Mouse (Mus musculus) erythroblast, embryonic 14.5 days (primary cell): ENCODE data around the gene Mycbpap. TPM values are rescaled to one million over a fixed set of nuclear protein-coding genes. Genes with fewer than 3 reads are reported as not detected.

Source experiments
- H3K27me3 ChIP-seq: 2 replicates; pipeline ENCODE4 v1.6.1; 2012; ENCODE audit warnings: inconsistent platforms; ENCODE audit not compliant: control insufficient read depth
- H3K36me3 ChIP-seq: 2 replicates; pipeline ENCODE4 v1.6.1; 2012; ENCODE audit warnings: mild to moderate bottlenecking, inconsistent platforms; ENCODE audit not compliant: control insufficient read depth
- H3K4me1 ChIP-seq: 2 replicates; pipeline ENCODE4 v1.6.1; 2012; ENCODE audit warnings: inconsistent platforms; ENCODE audit not compliant: control insufficient read depth
- H3K4me3 ChIP-seq: replicated peaks from 2 replicates; pipeline ENCODE3; 2012; ENCODE audit warnings: moderate library complexity, mild to moderate bottlenecking, inconsistent platforms
- H3K9me3 ChIP-seq: 2 replicates; pipeline ENCODE4 v1.6.1; 2012; ENCODE audit warnings: low read length, inconsistent platforms, mixed read lengths; ENCODE audit not compliant: control insufficient read depth
- GATA1 ChIP-seq: IDR thresholded peaks from 2 replicates; pipeline ENCODE4 v1.6.1; 2012; ENCODE audit warnings: low read length, inconsistent platforms, mixed read lengths
- TAL1 ChIP-seq: IDR thresholded peaks from 3 replicates; pipeline ENCODE4 v1.6.1; 2012; ENCODE audit warnings: low read length, inconsistent platforms, mixed read lengths
- polyA plus RNA-seq: library from polyadenylated mRNA; stranded (reverse); fragments of >175 nt; gene quantifications from 2 replicates; pipeline ENCODE4 v1.2.3, GENCODE M21; 2012

Mycbpap gene
- polyA plus RNA-seq, 1 experiment, result not detected

GRCm38 (mm10) chr11:94466333-94466855 lies 55.1 kb downstream of the Mycbpap start:
- Histone ChIP-seq H3K9me3 (no peaks in the 10 kb centered on the region), H3K4me1 (peaks cover 2% of the 10 kb centered on the region), H3K36me3 (no peaks in the 10 kb centered on the region), H3K4me3 (no peak overlapping the region), H3K27me3 (peaks cover 44% of the 10 kb centered on the region)
- TF ChIP-seq TAL1 (no peak), GATA1 (no peak)

- no peak for TF ChIP-seq TAL1
- TF ChIP-seq GATA1, result no peak
- Histone ChIP-seq H3K27me3 (peaks cover 28% of the 10 kb centered on the region), H3K4me1 (peaks cover 5% of the 10 kb centered on the region), H3K36me3 (no peaks in the 10 kb centered on the region), H3K9me3 (no peaks in the 10 kb centered on the region), H3K4me3 (no peak overlapping the region)
These were observed 57.4 kb downstream of the Mycbpap start for GRCm38 (mm10) chr11:94464170-94464569.

GRCm38 (mm10) chr11:94461856-94462255 lies 59.7 kb downstream of the Mycbpap start:
- Histone ChIP-seq H3K9me3 (no peaks in the 10 kb centered on the region), H3K4me1 (peaks cover 26% of the 10 kb centered on the region), H3K27me3 (peaks cover 27% of the 10 kb centered on the region), H3K4me3 (no peak overlapping the region), H3K36me3 (no peaks in the 10 kb centered on the region)
- TF ChIP-seq TAL1, result no peak
- TF ChIP-seq GATA1, result no peak

- Histone ChIP-seq H3K27me3 (peaks cover 11% of the 10 kb centered on the region), H3K9me3 (no peaks in the 10 kb centered on the region), H3K4me1 (peaks cover 57% of the 10 kb centered on the region), H3K36me3 (no peaks in the 10 kb centered on the region), H3K4me3 (peak overlapping the region; percentile 67)
- TF ChIP-seq GATA1 (no peak), TAL1 (no peak)
These were observed 64.5 kb downstream of the Mycbpap start for GRCm38 (mm10) chr11:94457001-94457400.

- peaks cover 7% of the 10 kb centered on the region for H3K27me3 ChIP-seq
- no peaks in the 10 kb centered on the region for H3K36me3 ChIP-seq
- peaks cover 62% of the 10 kb centered on the region for H3K4me1 ChIP-seq
- H3K9me3 ChIP-seq, result no peaks in the 10 kb centered on the region
- peak overlapping the region; percentile 67 for H3K4me3 ChIP-seq
- TF ChIP-seq GATA1 (no peak), TAL1 (peak; percentile 73)
These were observed 65.2 kb downstream of the Mycbpap start for GRCm38 (mm10) chr11:94456347-94456746.

GRCm38 (mm10) chr11:94455161-94455820 lies 66.3 kb downstream of the Mycbpap start:
- H3K4me3 ChIP-seq, result peak overlapping the region; percentile 67
- H3K4me1 ChIP-seq, result peaks cover 69% of the 10 kb centered on the region
- peaks cover 10% of the 10 kb centered on the region for H3K27me3 ChIP-seq
- TF ChIP-seq GATA1 (no peak), TAL1 (no peak)
- no peaks in the 10 kb centered on the region for H3K9me3 ChIP-seq
- H3K36me3 ChIP-seq, result no peaks in the 10 kb centered on the region

GRCm38 (mm10) chr11:94454756-94455155 lies 66.8 kb downstream of the Mycbpap start:
- TF ChIP-seq TAL1 (no peak), GATA1 (no peak)
- H3K4me1 ChIP-seq, result peaks cover 69% of the 10 kb centered on the region
- H3K36me3 ChIP-seq, result no peaks in the 10 kb centered on the region
- peaks cover 13% of the 10 kb centered on the region for H3K27me3 ChIP-seq
- H3K9me3 ChIP-seq, result no peaks in the 10 kb centered on the region
- H3K4me3 ChIP-seq, result peak overlapping the region; percentile 67

Other genes starting within 250 kb of the Mycbpap start
- gene Gm21885, start 239.9 kb downstream of the Mycbpap start, polyA plus RNA-seq, result not detected in 2 replicates
- gene Luc7l3, start 199.8 kb downstream of the Mycbpap start, polyA plus RNA-seq, result 3.7 and 5.2 TPM in 2 replicates
- 7.4 and 9.9 TPM in 2 replicates for gene Ankrd40, start 193.7 kb downstream of the Mycbpap start, polyA plus RNA-seq
- gene Abcc3, start 128.7 kb downstream of the Mycbpap start, polyA plus RNA-seq, result 0.18 and 0.55 TPM in 2 replicates
- 10.3 and 14.4 TPM in 2 replicates for gene Cacna1g, start 47.5 kb downstream of the Mycbpap start, polyA plus RNA-seq
- not detected in 2 replicates for gene Spata20, start 35.6 kb downstream of the Mycbpap start, polyA plus RNA-seq
- gene Epn3, start 21.8 kb downstream of the Mycbpap start, polyA plus RNA-seq, result not detected in 2 replicates
- 0.02 TPM in 1 of 2 replicates, not detected in the other for gene Rsad1, start 27.5 kb upstream of the Mycbpap start, polyA plus RNA-seq
- gene Chad, start 43.3 kb upstream of the Mycbpap start, polyA plus RNA-seq, result not detected in 2 replicates
- gene Acsf2, start 80.1 kb upstream of the Mycbpap start, polyA plus RNA-seq, result 0.06 and 0.09 TPM in 2 replicates
- gene Lrrc59, start 108.0 kb upstream of the Mycbpap start, polyA plus RNA-seq, result 4.9 and 6.1 TPM in 2 replicates
- gene Mrpl27, start 132.0 kb upstream of the Mycbpap start, polyA plus RNA-seq, result 10.9 and 14.7 TPM in 2 replicates
- gene Eme1, start 132.2 kb upstream of the Mycbpap start, polyA plus RNA-seq, result 0.99 and 1.4 TPM in 2 replicates
- gene Xylt2, start 155.8 kb upstream of the Mycbpap start, polyA plus RNA-seq, result 0.33 and 0.37 TPM in 2 replicates
- 0.02 TPM in 1 of 2 replicates, not detected in the other for gene Gm11541, start 182.8 kb upstream of the Mycbpap start, polyA plus RNA-seq
- gene Cdc34b, start 220.0 kb upstream of the Mycbpap start, polyA plus RNA-seq, result 0.07 TPM in 1 of 2 replicates, not detected in the other